Mouse (Mus musculus) heart, adult 2 months (tissue): ENCODE data around the gene Itgal.

Experiments used
- CTCF ChIP-seq: fragments of 200-600 bp; IDR thresholded peaks from 2 replicates; pipeline ENCODE4 v1.8.1; 2022; ENCODE audit warnings: antibody characterized with exemption, mild to moderate bottlenecking, moderate library complexity
- EP300 ChIP-seq: fragments of 200-500 bp; IDR thresholded peaks from 2 replicates; pipeline ENCODE4 v1.6.1; 2011; ENCODE audit warnings: low read depth, low read length, control low read depth; ENCODE audit not compliant: insufficient read depth

GRCm38 (mm10) chr7:127278311-127278710 is 17.7 kb upstream of the Itgal start:
- TF ChIP-seq CTCF (peak; percentile 55), EP300 (no peak)
